Mouse (Mus musculus) C2C12 (cell line): ENCODE results near the gene Gpr3.
A peak's percentile ranks its signal among the peaks of the same experiment; 100 is the strongest.

Source experiments
- CTCF ChIP-seq: IDR thresholded peaks from one replicate; pipeline ENCODE4 v1.5.1; 2011; ENCODE audit not compliant: control insufficient read depth, insufficient read depth, insufficient read length
- MAX ChIP-seq: IDR thresholded peaks from one replicate; pipeline ENCODE4 v1.6.1; 2011; ENCODE audit warnings: mild to moderate bottlenecking, control low read depth
- MYOD1 ChIP-seq: IDR thresholded peaks from one replicate; pipeline ENCODE4 v1.6.1; 2011; ENCODE audit warnings: low read depth; ENCODE audit not compliant: control insufficient read depth, insufficient read length
- USF1 ChIP-seq: IDR thresholded peaks from one replicate; pipeline ENCODE4 v1.6.1; 2011; ENCODE audit warnings: low read depth, mild to moderate bottlenecking, control low read depth, moderate library complexity

DNA sequence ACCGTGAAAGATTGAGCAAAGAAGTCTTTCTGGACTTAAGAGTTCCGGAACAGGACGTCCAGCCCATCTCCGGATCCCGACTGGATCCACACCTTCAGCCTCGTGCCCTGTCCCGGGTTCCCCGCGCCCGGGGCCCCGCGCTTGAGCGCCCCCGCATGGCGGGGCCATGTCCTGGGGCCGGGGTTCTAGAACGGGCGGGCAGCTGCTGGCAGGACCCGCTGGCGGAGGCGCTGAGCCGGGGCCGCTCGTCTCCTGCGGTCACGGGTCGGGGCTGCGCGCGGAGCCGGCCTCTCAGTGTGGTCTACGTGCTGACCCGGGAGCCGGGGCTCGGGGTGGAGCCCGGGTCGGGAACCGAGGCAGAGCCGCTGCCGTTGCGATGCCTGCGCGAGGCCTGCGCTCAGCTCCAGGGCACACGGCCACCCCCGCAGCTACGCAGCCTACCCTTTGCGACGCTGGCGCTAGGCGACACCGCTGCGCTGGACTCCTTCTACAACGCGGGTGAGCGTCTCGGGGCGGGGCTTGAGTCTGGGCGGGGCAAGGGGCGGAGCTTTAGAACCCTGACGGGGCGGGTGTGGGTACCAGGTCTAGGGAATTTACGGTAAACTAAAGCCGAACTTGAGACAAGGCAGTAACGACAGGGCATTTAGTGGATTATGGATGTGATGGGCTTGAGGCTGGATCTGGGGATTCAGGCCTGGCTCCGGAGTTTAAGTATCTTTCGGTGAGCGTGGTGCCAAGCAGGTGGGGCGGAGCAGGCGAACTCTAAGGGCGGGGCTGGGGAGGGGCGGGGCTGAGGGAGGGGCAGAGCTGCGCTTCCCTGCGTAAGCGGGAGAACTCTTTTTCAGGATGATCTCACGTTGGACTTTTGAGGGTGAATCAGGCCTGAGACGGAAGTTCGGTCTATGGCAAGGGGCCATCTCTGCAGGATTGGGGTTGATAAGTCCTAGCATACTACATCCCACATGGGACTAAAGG, 28.9 kb upstream of the Gpr3 start:
- TF ChIP-seq MAX: no peak
- TF ChIP-seq CTCF: peak; percentile 29
- no peak for TF ChIP-seq USF1
- no peak for TF ChIP-seq MYOD1
